Mouse (Mus musculus): Measurements from ENCODE around the gene Ncapg2. TPM values are rescaled to one million over a fixed set of nuclear protein-coding genes. Genes with fewer than 3 reads are reported as not detected.

Ncapg2 gene
- total RNA-seq, 2 experiments from 2014 or later, result 5.2 to 5.4 TPM

Other genes with a start within 250 kb of the Ncapg2 start
- gene Wdr60, start 142.4 kb upstream of the Ncapg2 start, total RNA-seq (2021), result 10 to 100 TPM; 14.7 to 16.9 TPM
- not detected for gene Gm11027, start 130.0 kb upstream of the Ncapg2 start, total RNA-seq (2021)
- 10 to 100 TPM; 58.1 to 71.6 TPM for gene Esyt2, start 124.2 kb upstream of the Ncapg2 start, total RNA-seq (2021)
- gene Ptprn2, start 80.3 kb downstream of the Ncapg2 start, total RNA-seq (2021), result 100 to 1,000 TPM; 303 to 317 TPM